Mouse (Mus musculus): ENCODE measurements at regions not wholly inside any gene's neighbourhood (a gene's known extent, or its start where the extent isn't known, plus 50 kb on each side); places are given as distances from the start of the nearest gene placed in this dataset.

DNA sequence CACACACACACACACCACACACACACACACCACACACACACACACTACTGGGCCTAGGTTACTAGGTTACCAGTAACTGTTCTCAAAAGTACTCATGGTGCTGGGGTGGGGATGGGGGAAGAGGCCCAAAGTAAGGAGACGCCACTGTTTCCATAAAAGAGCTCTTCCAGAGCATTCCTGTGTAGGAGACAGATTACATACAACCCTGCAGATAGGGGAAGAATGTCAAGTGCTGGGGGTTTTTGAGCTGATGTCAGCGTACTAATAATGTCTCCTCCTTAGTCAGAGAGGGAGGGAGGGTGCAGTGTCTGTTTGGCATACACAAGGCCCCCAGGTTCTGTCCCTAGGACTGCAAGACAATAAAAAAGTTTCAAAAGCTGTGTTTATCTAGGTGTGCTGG is 334.4 kb downstream of the Tox3 start:
- no peak for DNase-seq (ENCODE audit: extremely low read depth, low read depth, low spot score)
- TF ChIP-seq POLR2A (IDR thresholded peaks at IDR 0.05; ENCODE audit: extremely low read depth, insufficient read depth, low read length), result no peak
- TF ChIP-seq CTCF (IDR thresholded peaks at IDR 0.05; ENCODE audit: low read depth, low read length), result no peak
- whole genome bisulfite sequencing, result 69% methylated on average over 2 of the region's 2 CpGs
- no peaks in the 10 kb centered on the region for H3K79me2 ChIP-seq (ENCODE audit: control insufficient read depth, insufficient read depth, low read length)
- H3K4me3 ChIP-seq (ENCODE audit: insufficient read depth, low read depth, low read length), result no peak overlapping the region
- H3K4me1 ChIP-seq (ENCODE audit: control insufficient read depth, insufficient read depth, low read length), result no peaks in the 10 kb centered on the region
- H3K27me3 ChIP-seq (ENCODE audit: control insufficient read depth, insufficient read depth, low read length), result no peaks in the 10 kb centered on the region
- no peaks in the 10 kb centered on the region for H3K36me3 ChIP-seq (ENCODE audit: control insufficient read depth, insufficient read depth, low read length)
- no peak overlapping the region for H3K27ac ChIP-seq (replicated peaks; ENCODE audit: insufficient read depth, low read depth, low read length)
- no peak overlapping the region for H3K9ac ChIP-seq (ENCODE audit: low read depth, low read length)

DNA sequence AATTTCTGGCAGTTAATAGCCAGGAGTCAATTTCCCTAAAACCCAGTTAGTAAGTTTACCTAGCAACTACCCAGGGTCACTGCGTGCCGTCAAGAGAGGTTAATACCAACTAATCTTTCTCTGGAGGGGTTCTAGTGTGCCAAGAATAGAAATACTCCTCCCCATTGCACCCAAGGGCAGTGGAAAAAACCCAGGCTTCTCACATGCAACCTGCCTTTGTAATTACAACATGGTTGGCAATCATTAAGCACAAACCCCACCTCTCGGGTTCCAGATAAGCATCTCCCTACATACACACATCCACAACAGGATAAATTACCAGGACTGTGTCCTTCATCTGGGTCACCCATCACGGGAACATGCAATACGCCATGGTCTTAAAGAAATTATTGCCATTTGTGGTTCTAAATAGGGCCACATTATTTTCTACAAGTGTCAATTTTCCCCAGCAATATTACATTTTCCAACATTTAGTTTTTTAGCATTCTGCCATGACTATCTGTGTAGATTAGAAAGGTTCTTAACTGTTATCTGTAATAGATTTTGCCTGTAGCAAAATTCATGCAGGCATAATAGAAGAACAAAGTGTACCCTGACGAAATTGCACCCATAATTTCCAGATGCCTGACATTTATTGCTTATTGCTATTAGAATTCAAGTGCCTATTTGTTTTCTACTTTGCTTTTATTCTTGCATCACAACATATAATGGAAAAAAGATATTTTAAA is 336.3 kb downstream of the Tox3 start:
- no peaks in the 10 kb centered on the region for H3K79me2 ChIP-seq (ENCODE audit: control insufficient read depth, insufficient read depth, low read length)
- H3K36me3 ChIP-seq (ENCODE audit: control insufficient read depth, insufficient read depth, low read length), result no peaks in the 10 kb centered on the region
- TF ChIP-seq CTCF (IDR thresholded peaks at IDR 0.05; ENCODE audit: low read depth, low read length) (no peak), POLR2A (IDR thresholded peaks at IDR 0.05; ENCODE audit: extremely low read depth, insufficient read depth, low read length) (no peak)
- DNase-seq (ENCODE audit: extremely low read depth, low read depth, low spot score), result peak; percentile 63
- no peaks in the 10 kb centered on the region for H3K4me1 ChIP-seq (ENCODE audit: control insufficient read depth, insufficient read depth, low read length)
- no peak overlapping the region for H3K27ac ChIP-seq (replicated peaks; ENCODE audit: insufficient read depth, low read depth, low read length)
- 63% methylated on average over 6 of the region's 6 CpGs for WGBS
- no peak overlapping the region for H3K9ac ChIP-seq (ENCODE audit: low read depth, low read length)
- no peaks in the 10 kb centered on the region for H3K27me3 ChIP-seq (ENCODE audit: control insufficient read depth, insufficient read depth, low read length)
- H3K4me3 ChIP-seq (ENCODE audit: insufficient read depth, low read depth, low read length), result no peak overlapping the region

DNA sequence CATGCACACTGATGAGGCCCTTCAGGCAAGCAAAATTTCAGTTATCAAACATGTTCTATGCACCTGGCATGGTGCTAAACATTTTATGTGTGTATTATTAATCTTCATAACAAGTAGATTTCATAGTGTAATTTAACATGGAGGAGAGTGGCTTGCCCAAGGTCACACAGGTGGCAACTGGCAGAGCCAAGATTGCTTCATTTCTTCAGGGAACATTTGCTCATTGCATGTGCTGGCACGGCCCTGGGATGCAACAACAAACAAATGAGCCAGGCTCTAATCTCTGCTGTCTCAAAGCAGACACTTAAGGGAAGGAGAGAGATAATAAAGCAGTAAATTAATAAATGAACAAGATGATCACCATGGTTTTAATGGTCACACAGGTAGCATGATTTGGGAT is 338.7 kb downstream of the Tox3 start:
- no peak overlapping the region for H3K4me3 ChIP-seq (ENCODE audit: insufficient read depth, low read depth, low read length)
- H3K36me3 ChIP-seq (ENCODE audit: control insufficient read depth, insufficient read depth, low read length), result no peaks in the 10 kb centered on the region
- DNase-seq (ENCODE audit: extremely low read depth, low read depth, low spot score), result peak; percentile 60
- H3K9ac ChIP-seq (ENCODE audit: low read depth, low read length), result no peak overlapping the region
- no peaks in the 10 kb centered on the region for H3K4me1 ChIP-seq (ENCODE audit: control insufficient read depth, insufficient read depth, low read length)
- H3K27ac ChIP-seq (replicated peaks; ENCODE audit: insufficient read depth, low read depth, low read length), result no peak overlapping the region
- 28% methylated on average over 1 of the region's 1 CpGs for WGBS
- H3K79me2 ChIP-seq (ENCODE audit: control insufficient read depth, insufficient read depth, low read length), result no peaks in the 10 kb centered on the region
- no peak for TF ChIP-seq POLR2A (IDR thresholded peaks at IDR 0.05; ENCODE audit: extremely low read depth, insufficient read depth, low read length)
- no peaks in the 10 kb centered on the region for H3K27me3 ChIP-seq (ENCODE audit: control insufficient read depth, insufficient read depth, low read length)

DNA sequence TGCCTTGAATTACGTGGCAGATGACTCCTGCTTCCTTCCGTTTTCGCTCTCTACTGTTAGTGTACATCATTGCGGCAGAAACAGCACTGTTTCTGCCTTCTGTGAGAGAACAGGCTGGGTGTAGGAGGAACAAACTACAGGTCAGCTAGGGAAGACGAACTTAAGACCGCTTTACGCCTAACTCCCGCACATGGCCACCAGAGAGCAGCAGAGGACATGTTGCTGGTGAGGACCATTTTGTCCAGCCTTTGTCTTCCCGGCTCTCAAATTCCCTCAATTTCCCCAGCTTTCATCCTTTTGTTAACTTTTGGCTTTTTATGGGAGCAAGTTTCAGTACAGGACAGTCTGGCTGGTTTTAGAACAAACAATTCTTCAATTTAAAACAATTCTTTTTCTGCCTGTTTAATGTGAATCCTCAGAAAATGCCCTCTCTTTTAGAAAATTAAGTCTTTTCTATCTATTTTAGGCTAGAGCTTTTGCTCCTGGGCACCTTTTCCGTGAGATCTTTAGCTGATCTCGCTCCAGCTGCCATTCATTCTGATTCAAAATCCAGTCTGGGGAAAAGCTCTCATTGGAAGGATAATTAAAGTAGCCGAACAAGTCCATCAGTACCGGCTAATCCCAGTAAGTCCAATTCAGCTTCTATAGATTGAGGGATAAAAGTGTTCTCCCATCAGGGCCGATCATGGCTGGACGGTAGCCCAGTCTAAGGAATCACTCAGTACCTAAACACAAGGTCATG is 347.1 kb downstream of the Tox3 start:
- Histone ChIP-seq H3K36me3 (ENCODE audit: control insufficient read depth, insufficient read depth, low read length) (no peaks in the 10 kb centered on the region), H3K4me1 (ENCODE audit: control insufficient read depth, insufficient read depth, low read length) (no peaks in the 10 kb centered on the region), H3K79me2 (ENCODE audit: control insufficient read depth, insufficient read depth, low read length) (no peaks in the 10 kb centered on the region), H3K27ac (replicated peaks; ENCODE audit: insufficient read depth, low read depth, low read length) (no peak overlapping the region), H3K4me3 (ENCODE audit: insufficient read depth, low read depth, low read length) (no peak overlapping the region), H3K9ac (ENCODE audit: low read depth, low read length) (no peak overlapping the region), H3K27me3 (ENCODE audit: control insufficient read depth, insufficient read depth, low read length) (no peaks in the 10 kb centered on the region)
- DNase-seq (ENCODE audit: extremely low read depth, low read depth, low spot score), result peak; percentile 61
- TF ChIP-seq POLR2A (IDR thresholded peaks at IDR 0.05; ENCODE audit: extremely low read depth, insufficient read depth, low read length), result no peak
- peak; percentile 91 for TF ChIP-seq CTCF (IDR thresholded peaks at IDR 0.05; ENCODE audit: low read depth, low read length)
- 37% methylated on average over 15 of the region's 15 CpGs for WGBS

DNA sequence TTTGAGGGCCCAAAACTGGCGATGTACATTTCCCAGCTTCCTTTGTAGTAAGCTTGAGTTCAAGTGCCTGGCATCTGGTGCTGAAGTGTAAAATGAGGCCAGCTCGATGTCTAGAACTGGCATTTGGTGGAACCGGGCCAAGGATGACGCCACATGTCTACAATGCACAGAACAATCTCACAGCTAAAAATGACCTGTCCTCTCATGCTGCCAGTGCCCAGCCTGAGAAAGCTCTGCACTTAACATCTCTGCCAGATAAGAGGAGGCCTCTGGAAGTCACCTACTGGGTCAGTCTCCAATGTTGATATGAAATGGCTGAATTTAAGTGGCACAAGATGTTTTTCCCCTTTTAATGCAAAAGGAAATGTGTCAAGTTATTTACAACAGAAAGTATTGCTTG is 354.4 kb downstream of the Tox3 start:
- TF ChIP-seq POLR2A (IDR thresholded peaks at IDR 0.05; ENCODE audit: extremely low read depth, insufficient read depth, low read length) (no peak), CTCF (IDR thresholded peaks at IDR 0.05; ENCODE audit: low read depth, low read length) (no peak)
- Histone ChIP-seq H3K27me3 (ENCODE audit: control insufficient read depth, insufficient read depth, low read length) (no peaks in the 10 kb centered on the region), H3K4me3 (ENCODE audit: insufficient read depth, low read depth, low read length) (no peak overlapping the region), H3K27ac (replicated peaks; ENCODE audit: insufficient read depth, low read depth, low read length) (no peak overlapping the region), H3K79me2 (ENCODE audit: control insufficient read depth, insufficient read depth, low read length) (no peaks in the 10 kb centered on the region), H3K36me3 (ENCODE audit: control insufficient read depth, insufficient read depth, low read length) (no peaks in the 10 kb centered on the region), H3K4me1 (ENCODE audit: control insufficient read depth, insufficient read depth, low read length) (no peaks in the 10 kb centered on the region), H3K9ac (ENCODE audit: low read depth, low read length) (no peak overlapping the region)
- DNase-seq (ENCODE audit: extremely low read depth, low read depth, low spot score), result no peak
- 85% methylated on average over 4 of the region's 4 CpGs for WGBS

DNA sequence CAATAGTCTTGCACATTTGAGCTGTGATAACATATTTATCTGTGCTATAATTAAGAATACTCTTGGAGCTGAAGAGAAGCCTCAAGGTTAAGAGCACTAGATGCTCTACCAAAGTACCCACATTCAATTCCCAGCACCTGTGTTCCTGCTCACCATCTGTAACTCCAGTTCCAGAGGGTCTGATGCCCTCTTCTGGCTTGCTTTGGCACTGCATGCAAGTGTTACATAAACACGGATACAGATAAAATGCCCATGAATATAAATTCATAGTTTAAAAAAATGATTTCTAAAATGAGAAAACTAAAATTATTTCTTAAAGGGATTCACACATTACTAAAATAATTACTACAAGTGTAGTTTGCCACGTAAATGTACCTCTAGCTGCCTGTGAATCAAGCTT is 364.3 kb downstream of the Tox3 start:
- 84% methylated on average over 2 of the region's 2 CpGs for WGBS
- no peaks in the 10 kb centered on the region for H3K36me3 ChIP-seq (ENCODE audit: control insufficient read depth, insufficient read depth, low read length)
- H3K4me3 ChIP-seq (ENCODE audit: insufficient read depth, low read depth, low read length), result no peak overlapping the region
- TF ChIP-seq POLR2A (IDR thresholded peaks at IDR 0.05; ENCODE audit: extremely low read depth, insufficient read depth, low read length), result no peak
- peak; percentile 2; the same call in 1 of the 2 replicates for TF ChIP-seq CTCF (IDR thresholded peaks at IDR 0.05; ENCODE audit: low read depth, low read length)
- no peaks in the 10 kb centered on the region for H3K27me3 ChIP-seq (ENCODE audit: control insufficient read depth, insufficient read depth, low read length)
- no peaks in the 10 kb centered on the region for H3K79me2 ChIP-seq (ENCODE audit: control insufficient read depth, insufficient read depth, low read length)
- H3K9ac ChIP-seq (ENCODE audit: low read depth, low read length), result no peak overlapping the region
- H3K27ac ChIP-seq (replicated peaks; ENCODE audit: insufficient read depth, low read depth, low read length), result no peak overlapping the region
- DNase-seq (ENCODE audit: extremely low read depth, low read depth, low spot score), result no peak
- no peaks in the 10 kb centered on the region for H3K4me1 ChIP-seq (ENCODE audit: control insufficient read depth, insufficient read depth, low read length)
